Mouse (Mus musculus): ENCODE data around the gene Plk1.

DNA sequence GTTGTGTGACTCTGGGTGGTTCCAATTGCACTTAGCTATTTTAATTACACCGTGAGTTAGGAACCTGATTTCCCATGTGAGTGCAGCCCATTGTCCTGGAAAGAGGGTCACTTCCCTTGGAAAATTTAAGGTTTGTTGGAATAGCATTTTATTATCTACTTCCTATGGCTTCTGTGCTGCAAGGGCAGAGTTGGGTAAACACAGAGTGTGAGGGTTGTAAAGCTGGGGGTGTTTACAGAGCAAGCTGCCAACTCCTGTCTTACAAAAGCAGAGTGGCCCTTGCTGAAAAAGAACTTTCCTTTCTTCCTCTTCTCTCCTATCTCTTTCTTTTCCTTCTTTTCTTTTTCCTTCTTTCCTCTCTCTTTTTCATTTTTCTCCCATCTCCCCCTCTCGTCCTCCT, 44.7 kb downstream of the Plk1 start:
- TF ChIP-seq CTCF (IDR thresholded peaks at IDR 0.05; ENCODE audit: control insufficient read depth, insufficient read depth, insufficient read length) (no peak), FOSL1 (IDR thresholded peaks at IDR 0.05; ENCODE audit: insufficient read depth, low read length, poor library complexity, severe bottlenecking) (no peak), MYOG (IDR thresholded peaks at IDR 0.05; ENCODE audit: control insufficient read depth, extremely low read depth, insufficient read length) (no peak), MAX (IDR thresholded peaks at IDR 0.05) (no peak)

Measured in C2C12 (cell line).